Mouse (Mus musculus) spleen, adult 2 months (tissue): ENCODE data around the gene Kif1c.

Experiments used
- CTCF ChIP-seq: fragments of 200-500 bp; IDR thresholded peaks from 2 replicates; pipeline ENCODE4 v1.5.1; 2011; ENCODE audit warnings: mild to moderate bottlenecking, inconsistent platforms; ENCODE audit not compliant: insufficient read depth, insufficient read length, insufficient replicate concordance; ENCODE audit errors: extremely low read depth
- POLR2A ChIP-seq: fragments of 200-500 bp; IDR thresholded peaks from 2 replicates; pipeline ENCODE4 v1.6.1; 2011; ENCODE audit warnings: low read depth, low read length, inconsistent platforms

GRCm38 (mm10) chr11:70753146-70753545 is 52.8 kb downstream of the Kif1c start:
- TF ChIP-seq POLR2A (no peak), CTCF (no peak)
